Mouse (Mus musculus): ENCODE data around the gene Fars2.

DNA sequence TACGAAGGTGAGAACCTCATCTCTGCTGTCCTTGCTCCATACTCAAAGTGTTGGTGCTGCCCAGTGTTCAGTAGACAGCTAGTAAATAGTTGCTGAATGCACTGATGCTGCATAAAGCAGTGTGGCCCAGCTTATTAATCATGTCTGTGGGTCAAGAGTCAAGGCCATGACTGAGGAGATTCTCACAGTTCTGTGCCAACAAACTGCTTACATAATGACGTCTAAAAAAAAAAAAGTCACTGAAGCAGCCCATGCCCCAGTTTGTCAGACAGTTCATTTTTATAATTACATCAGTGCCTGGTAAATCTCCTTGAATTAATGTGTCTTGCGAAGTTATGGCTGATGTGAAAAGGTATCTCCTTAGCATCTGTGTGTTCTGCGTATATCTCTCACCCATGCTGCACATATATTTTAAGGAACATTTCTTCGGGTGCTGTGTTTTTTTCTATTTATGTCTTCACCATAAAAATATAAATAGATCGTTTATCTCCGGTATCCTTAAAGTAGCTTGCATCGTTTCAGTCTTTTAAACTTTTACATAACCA, 314.8 kb downstream of the Fars2 start:
- TF ChIP-seq CTCF (IDR thresholded peaks at IDR 0.05; ENCODE audit: low read depth, low read length): no peak
- TF ChIP-seq TAL1 (conservative IDR thresholded peaks at IDR 0.05; ENCODE audit: low read depth, low read length): no peak
- no peak for TF ChIP-seq GATA1 (IDR thresholded peaks at IDR 0.05; ENCODE audit: borderline replicate concordance, low read length)
